Mouse (Mus musculus): ENCODE data around the gene 4930452B06Rik.

- no peak for TF ChIP-seq CTCF (IDR thresholded peaks at IDR 0.05; ENCODE audit: borderline replicate concordance, insufficient read depth, low read depth, low read length)
- no peak for TF ChIP-seq POLR2A (IDR thresholded peaks at IDR 0.05; ENCODE audit: borderline replicate concordance, insufficient read depth, low read length)
Measured at GRCm38 (mm10) chr14:8459759-8460158, 206.3 kb downstream of the 4930452B06Rik start.

All from cerebellum, adult 2 months (tissue).